ENCODE assay signal across 15 mouse cellular contexts in genomic region chr3:28033898-28034297, GRCm38 (mm10).
"Had no signal": no experiment of that assay in that cellular context is flagged by ENCODE, and none has a peak within 500 bp of the region (broad histone marks: within the 10 kb centered on the region; RNA-seq: fewer than 3 reads in every experiment).

No protein-coding gene starts in this region.

- H3K9ac ChIP-seq: limb, embryonic 12.5 days; limb, embryonic 15.5 days; liver, embryonic 14.5 days; lung, embryonic 15.5 days had no signal

- H3K4me1 ChIP-seq: limb, embryonic 12.5 days had no signal

- DNase-seq: left cerebral cortex, postnatal 4 days; lung, adult 18-20 months; lung, postnatal 14 days; lung, postnatal 4 days; midbrain, embryonic 14.5 days; right cerebral cortex, adult 18-20 months; right cerebral cortex, postnatal 25 days; thymus, adult 18-20 months; thymus, postnatal 36 days had no signal

- H3K36me3 ChIP-seq: limb, embryonic 12.5 days; lung, embryonic 15.5 days had no signal

- H3K4me3 ChIP-seq: limb, embryonic 12.5 days; limb, embryonic 15.5 days; lung, embryonic 15.5 days had no signal

- H3K9me3 ChIP-seq: limb, embryonic 12.5 days; limb, embryonic 15.5 days; lung, embryonic 15.5 days had no signal

- H3K4me2 ChIP-seq: limb, embryonic 12.5 days; limb, embryonic 15.5 days; lung, embryonic 15.5 days; midbrain, embryonic 11.5 days had no signal

- H3K27ac ChIP-seq: kidney, postnatal 0 days; limb, embryonic 12.5 days; limb, embryonic 15.5 days; liver, embryonic 14.5 days; lung, embryonic 15.5 days had no signal

- H3K27me3 ChIP-seq: limb, embryonic 12.5 days; limb, embryonic 15.5 days; lung, embryonic 15.5 days had no signal
